Mouse (Mus musculus): ENCODE data around the gene Mcpt4. TPM values are rescaled to one million over a fixed set of nuclear protein-coding genes. Genes with fewer than 3 reads are reported as not detected.
"Not testable (repeated sequence)": the region's sequence is repeated elsewhere in the genome, so short reads cannot be mapped to it uniquely, and the experiment has no call there.

The Mcpt4 gene
- polyA plus RNA-seq, 1 experiment from 2014 or later, result not detected

GRCm38 (mm10) chr14:56085167-56085566 is 23.1 kb upstream of the Mcpt4 start, which contains the start of gene Mcpt8:
Gene Mcpt8 (minus strand): TSS chr14:56085273.
- Histone ChIP-seq H3K4me1 (ENCODE audit: control insufficient read depth, insufficient read depth, low read length) (no peaks in the 10 kb centered on the region), H3K27me3 (ENCODE audit: control insufficient read depth, insufficient read depth, low read length) (no peaks in the 10 kb centered on the region), H3K9me3 (ENCODE audit: control insufficient read depth, low read length) (no peaks in the 10 kb centered on the region), H3K27ac (ENCODE audit: low read depth, low read length) (no peak within 1 kb of the TSS), H3K36me3 (ENCODE audit: control insufficient read depth, insufficient read depth, low read length) (no peaks in the 10 kb centered on the region), H3K4me2 (ENCODE audit: low read depth, low read length) (no peak within 1 kb of the TSS), H3K9ac (replicated peaks; ENCODE audit: low read depth, low read length) (no peak within 1 kb of the TSS), H3K4me3 (ENCODE audit: low read depth, low read length) (no peak within 1 kb of the TSS)
- ATAC-seq (ENCODE audit: low read depth), result no peak
- WGBS, result 100% methylated on average over 2 of the region's 2 CpGs

GRCm38 (mm10) chr14:56082016-56082415 is 19.9 kb upstream of the Mcpt4 start:
- WGBS, result 74% methylated on average over 4 of the region's 4 CpGs
- ATAC-seq (ENCODE audit: low read depth), result no peak
- no peak overlapping the region for H3K9ac ChIP-seq (replicated peaks; ENCODE audit: low read depth, low read length)

GRCm38 (mm10) chr14:56057722-56058121 is 4.4 kb downstream of the Mcpt4 start:
- WGBS, result 88% methylated on average over 4 of the region's 4 CpGs
- Histone ChIP-seq H3K36me3 (ENCODE audit: control insufficient read depth, insufficient read depth, low read length) (no peaks in the 10 kb centered on the region), H3K9me3 (ENCODE audit: control insufficient read depth, low read length) (no peaks in the 10 kb centered on the region), H3K4me3 (ENCODE audit: low read depth, low read length) (no peak overlapping the region), H3K9ac (replicated peaks; ENCODE audit: low read depth, low read length) (no peak overlapping the region), H3K4me1 (ENCODE audit: control insufficient read depth, insufficient read depth, low read length) (no peaks in the 10 kb centered on the region), H3K27ac (ENCODE audit: low read depth, low read length) (no peak overlapping the region), H3K27me3 (ENCODE audit: control insufficient read depth, insufficient read depth, low read length) (no peaks in the 10 kb centered on the region), H3K4me2 (ENCODE audit: low read depth, low read length) (no peak overlapping the region)
- ATAC-seq (ENCODE audit: low read depth), result no peak

More at GRCm38 (mm10) chr14:56082016-56082415, 19.9 kb upstream of the Mcpt4 start:
- no peaks in the 10 kb centered on the region for H3K27me3 ChIP-seq (ENCODE audit: control insufficient read depth, insufficient read depth, low read length)
- no peak overlapping the region for H3K4me3 ChIP-seq (ENCODE audit: low read depth, low read length)
- no peak overlapping the region for H3K27ac ChIP-seq (ENCODE audit: low read depth, low read length)
- no peaks in the 10 kb centered on the region for H3K36me3 ChIP-seq (ENCODE audit: control insufficient read depth, insufficient read depth, low read length)
- no peaks in the 10 kb centered on the region for H3K9me3 ChIP-seq (ENCODE audit: control insufficient read depth, low read length)
- H3K4me2 ChIP-seq (ENCODE audit: low read depth, low read length), result no peak overlapping the region
- H3K4me1 ChIP-seq (ENCODE audit: control insufficient read depth, insufficient read depth, low read length), result no peaks in the 10 kb centered on the region

- Histone ChIP-seq H3K4me2 (ENCODE audit: low read depth, low read length) (no peak overlapping the region), H3K27ac (ENCODE audit: low read depth, low read length) (no peak overlapping the region), H3K27me3 (ENCODE audit: control insufficient read depth, insufficient read depth, low read length) (no peaks in the 10 kb centered on the region), H3K9me3 (ENCODE audit: control insufficient read depth, low read length) (no peaks in the 10 kb centered on the region), H3K36me3 (ENCODE audit: control insufficient read depth, insufficient read depth, low read length) (no peaks in the 10 kb centered on the region), H3K9ac (replicated peaks; ENCODE audit: low read depth, low read length) (no peak overlapping the region), H3K4me1 (ENCODE audit: control insufficient read depth, insufficient read depth, low read length) (no peaks in the 10 kb centered on the region), H3K4me3 (ENCODE audit: low read depth, low read length) (no peak overlapping the region)
- WGBS, result 90% methylated on average over 3 of the region's 3 CpGs
- no peak for ATAC-seq (ENCODE audit: low read depth)
Measured at GRCm38 (mm10) chr14:56055408-56055807, 6.7 kb downstream of the Mcpt4 start.

- not testable (repeated sequence) for H3K9me3 ChIP-seq (ENCODE audit: control insufficient read depth, low read length); H3K4me1 ChIP-seq (ENCODE audit: control insufficient read depth, insufficient read depth, low read length); H3K27ac ChIP-seq (ENCODE audit: low read depth, low read length); H3K27me3 ChIP-seq (ENCODE audit: control insufficient read depth, insufficient read depth, low read length); H3K36me3 ChIP-seq (ENCODE audit: control insufficient read depth, insufficient read depth, low read length); H3K4me2 ChIP-seq (ENCODE audit: low read depth, low read length); H3K4me3 ChIP-seq (ENCODE audit: low read depth, low read length); H3K9ac ChIP-seq (replicated peaks; ENCODE audit: low read depth, low read length); ATAC-seq (ENCODE audit: low read depth)
- 91% methylated on average over 1 of the region's 1 CpGs for WGBS
Measured at GRCm38 (mm10) chr14:56041792-56042191, 20.3 kb downstream of the Mcpt4 start, which contains the start of gene Mcpt2. Gene Mcpt2 (plus strand): TSS chr14:56042041.

- Histone ChIP-seq H3K36me3 (ENCODE audit: control insufficient read depth, insufficient read depth, low read length) (no peaks in the 10 kb centered on the region), H3K4me3 (ENCODE audit: low read depth, low read length) (no peak overlapping the region), H3K9me3 (ENCODE audit: control insufficient read depth, low read length) (no peaks in the 10 kb centered on the region), H3K4me2 (ENCODE audit: low read depth, low read length) (no peak overlapping the region), H3K4me1 (ENCODE audit: control insufficient read depth, insufficient read depth, low read length) (no peaks in the 10 kb centered on the region), H3K27ac (ENCODE audit: low read depth, low read length) (no peak overlapping the region), H3K27me3 (ENCODE audit: control insufficient read depth, insufficient read depth, low read length) (no peaks in the 10 kb centered on the region), H3K9ac (replicated peaks; ENCODE audit: low read depth, low read length) (no peak overlapping the region)
- WGBS, result 83% methylated on average over 2 of the region's 2 CpGs
- no peak for ATAC-seq (ENCODE audit: low read depth)
Measured at GRCm38 (mm10) chr14:56034433-56034832, 27.7 kb downstream of the Mcpt4 start.

GRCm38 (mm10) chr14:56030395-56030794 is 31.7 kb downstream of the Mcpt4 start, which contains the start of gene Mcpt9:
Gene Mcpt9 (minus strand): TSS chr14:56030495.
- H3K9me3 ChIP-seq (ENCODE audit: control insufficient read depth, low read length); H3K36me3 ChIP-seq (ENCODE audit: control insufficient read depth, insufficient read depth, low read length): not testable (repeated sequence)
- WGBS, result 75% methylated on average over 3 of the region's 3 CpGs

GRCm38 (mm10) chr14:56021305-56021704 is 40.8 kb downstream of the Mcpt4 start:
- H3K27ac ChIP-seq (ENCODE audit: low read depth, low read length); ATAC-seq (ENCODE audit: low read depth); H3K36me3 ChIP-seq (ENCODE audit: control insufficient read depth, insufficient read depth, low read length); H3K4me3 ChIP-seq (ENCODE audit: low read depth, low read length); H3K4me2 ChIP-seq (ENCODE audit: low read depth, low read length); H3K9ac ChIP-seq (replicated peaks; ENCODE audit: low read depth, low read length); H3K9me3 ChIP-seq (ENCODE audit: control insufficient read depth, low read length); H3K27me3 ChIP-seq (ENCODE audit: control insufficient read depth, insufficient read depth, low read length); H3K4me1 ChIP-seq (ENCODE audit: control insufficient read depth, insufficient read depth, low read length): not testable (repeated sequence)
- WGBS, result 82% methylated on average over 3 of the region's 4 CpGs

More at GRCm38 (mm10) chr14:56030395-56030794, 31.7 kb downstream of the Mcpt4 start, which contains the start of gene Mcpt9:
- not testable (repeated sequence) for ATAC-seq (ENCODE audit: low read depth); H3K4me1 ChIP-seq (ENCODE audit: control insufficient read depth, insufficient read depth, low read length); H3K4me2 ChIP-seq (ENCODE audit: low read depth, low read length); H3K4me3 ChIP-seq (ENCODE audit: low read depth, low read length); H3K27me3 ChIP-seq (ENCODE audit: control insufficient read depth, insufficient read depth, low read length); H3K9ac ChIP-seq (replicated peaks; ENCODE audit: low read depth, low read length); H3K27ac ChIP-seq (ENCODE audit: low read depth, low read length)

GRCm38 (mm10) chr14:56019446-56019845 is 42.7 kb downstream of the Mcpt4 start:
- no peaks in the 10 kb centered on the region for H3K27me3 ChIP-seq (ENCODE audit: control insufficient read depth, insufficient read depth, low read length)
- 61% methylated on average over 1 of the region's 1 CpGs for WGBS
- no peak for ATAC-seq (ENCODE audit: low read depth)
- no peak overlapping the region for H3K27ac ChIP-seq (ENCODE audit: low read depth, low read length)
- H3K4me2 ChIP-seq (ENCODE audit: low read depth, low read length), result no peak overlapping the region
- no peak overlapping the region for H3K9ac ChIP-seq (replicated peaks; ENCODE audit: low read depth, low read length)
- no peaks in the 10 kb centered on the region for H3K36me3 ChIP-seq (ENCODE audit: control insufficient read depth, insufficient read depth, low read length)
- H3K4me3 ChIP-seq (ENCODE audit: low read depth, low read length), result no peak overlapping the region
- no peaks in the 10 kb centered on the region for H3K9me3 ChIP-seq (ENCODE audit: control insufficient read depth, low read length)
- no peaks in the 10 kb centered on the region for H3K4me1 ChIP-seq (ENCODE audit: control insufficient read depth, insufficient read depth, low read length)
